Mouse (Mus musculus) spleen, adult 2 months (tissue): ENCODE measurements around the gene Itga9.

Experiments used
- CTCF ChIP-seq: fragments of 200-500 bp; IDR thresholded peaks from 2 replicates; pipeline ENCODE4 v1.5.1; 2011; ENCODE audit warnings: mild to moderate bottlenecking, inconsistent platforms; ENCODE audit not compliant: insufficient read depth, insufficient read length, insufficient replicate concordance; ENCODE audit errors: extremely low read depth
- POLR2A ChIP-seq: fragments of 200-500 bp; IDR thresholded peaks from 2 replicates; pipeline ENCODE4 v1.6.1; 2011; ENCODE audit warnings: low read depth, low read length, inconsistent platforms

- TF ChIP-seq CTCF = no peak
- TF ChIP-seq POLR2A = no peak
Observed at GRCm38 (mm10) chr9:118711749-118712148, 105.3 kb downstream of the Itga9 start.
